Mouse (Mus musculus): ENCODE results near the gene F830045P16Rik.

- TF ChIP-seq CTCF (IDR thresholded peaks at IDR 0.05; ENCODE audit: insufficient read depth, low read length) (no peak), POLR2A (IDR thresholded peaks at IDR 0.05; ENCODE audit: borderline replicate concordance, extremely low read depth, low read depth, low read length) (no peak)
Observed at GRCm38 (mm10) chr2:129537360-129537759, 958 bp upstream of the F830045P16Rik start.
